Mouse (Mus musculus) neural tube, embryonic 10.5 days (tissue): Measurements from ENCODE around the gene Cilp2.

Experiments
- DNase-seq: peaks from one replicate; pipeline ENCODE4 v3.0.0-alpha.2; 2017; ENCODE audit warnings: low spot score; ENCODE audit errors: extremely low spot score

The Cilp2 gene

DNA sequence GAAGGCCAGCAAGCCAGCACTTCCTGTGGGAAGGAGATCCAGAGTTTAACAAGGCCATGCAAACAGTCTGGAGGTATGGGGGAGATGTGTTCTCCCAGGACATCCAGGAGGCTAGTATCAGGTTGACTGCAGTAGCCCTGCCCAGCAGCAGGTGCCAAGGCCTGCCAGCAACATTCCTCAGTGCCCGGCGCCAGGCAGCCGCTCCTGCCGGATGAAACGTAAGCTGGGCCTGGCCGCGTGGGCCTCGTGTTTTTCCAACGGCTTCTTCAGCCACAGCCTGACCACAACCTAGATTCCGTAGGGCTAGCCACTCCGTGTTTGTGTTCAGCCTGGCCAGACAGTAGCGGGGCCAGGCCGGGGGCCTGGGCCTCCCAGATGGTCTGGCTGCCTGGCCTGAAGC is 12.8 kb downstream of the Cilp2 start:
- no peak for DNase-seq

DNA sequence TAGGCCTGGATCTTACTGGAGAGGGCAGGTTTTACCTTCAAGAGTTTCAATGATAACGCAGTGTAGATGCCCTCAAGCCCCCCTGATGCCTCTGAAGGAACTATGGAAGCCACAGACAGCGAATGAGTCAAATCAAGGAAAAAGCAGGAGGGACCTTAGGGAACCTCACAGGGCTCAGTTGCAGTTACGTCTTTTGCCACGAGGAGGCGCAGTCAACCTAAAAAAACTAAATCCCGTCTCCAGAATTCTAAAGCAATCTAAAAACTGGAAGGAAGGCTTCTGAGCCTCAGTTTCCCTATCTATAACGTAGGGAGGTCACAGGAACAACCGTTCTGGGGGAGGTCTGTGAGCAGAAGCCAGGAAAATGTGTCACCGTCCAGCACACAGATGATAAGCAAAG is 13.3 kb downstream of the Cilp2 start:
- peak; percentile 74 for DNase-seq

DNA sequence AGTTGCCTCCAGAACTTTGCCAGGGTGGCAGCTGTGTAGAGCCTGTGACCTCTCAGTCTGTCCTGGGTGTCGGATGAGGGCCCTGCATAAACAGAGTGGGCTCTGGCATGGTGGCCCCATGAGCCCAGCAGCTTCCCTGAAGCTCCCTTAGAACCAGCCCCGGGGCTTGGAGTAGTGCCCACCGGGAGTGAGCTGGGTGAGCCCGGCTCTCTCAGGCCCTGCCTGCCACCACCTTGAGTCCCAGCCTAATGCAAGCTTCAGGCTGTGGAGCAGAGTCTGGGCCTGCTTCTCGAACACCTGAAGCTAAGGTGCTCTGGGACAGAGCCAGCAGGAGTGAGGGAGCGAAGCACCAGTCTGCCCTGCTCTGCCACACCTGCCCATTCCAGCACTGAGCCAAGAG is 16.6 kb downstream of the Cilp2 start:
- DNase-seq, result no peak

- DNase-seq, result no peak
Measured at GRCm38 (mm10) chr8:69870003-69870765, 17.3 kb downstream of the Cilp2 start.

DNA sequence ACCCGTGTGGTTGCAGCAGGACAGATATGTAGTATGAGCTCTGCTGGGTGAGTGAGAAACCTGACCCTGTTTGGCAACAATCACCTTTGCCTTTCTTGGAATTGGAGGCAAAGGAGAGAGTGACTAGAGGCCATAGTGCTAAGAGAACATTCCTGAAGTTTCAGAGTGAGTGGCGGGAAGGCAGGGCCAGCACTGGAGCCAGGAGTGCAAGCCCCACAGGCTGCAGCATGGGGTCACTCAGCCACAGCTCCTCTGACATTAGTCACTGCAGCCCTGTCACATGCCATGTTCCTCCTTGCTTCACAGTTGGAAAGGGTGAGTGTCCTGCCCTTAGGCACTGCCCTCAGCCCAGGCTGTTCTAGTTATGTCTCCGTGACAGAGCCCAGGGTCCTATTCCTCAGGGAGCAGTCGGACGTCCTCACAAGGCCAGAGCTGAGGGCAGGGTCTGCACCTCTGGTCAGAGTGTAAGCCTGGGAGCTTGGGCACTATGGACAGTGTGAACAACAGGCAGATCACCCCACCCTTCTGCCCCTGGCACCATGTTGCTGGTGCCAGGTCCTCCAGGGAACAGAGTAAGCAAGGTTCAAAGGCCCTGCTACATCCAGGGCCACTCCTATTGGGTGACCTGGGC is 19.7 kb downstream of the Cilp2 start:
- no peak for DNase-seq

GRCm38 (mm10) chr8:69864180-69864579 is 23.3 kb downstream of the Cilp2 start:
- DNase-seq, result no peak

GRCm38 (mm10) chr8:69863387-69864020 is 24.0 kb downstream of the Cilp2 start:
- DNase-seq, result no peak

- DNase-seq, result no peak
Measured at GRCm38 (mm10) chr8:69861251-69861650, 26.2 kb downstream of the Cilp2 start.

DNA sequence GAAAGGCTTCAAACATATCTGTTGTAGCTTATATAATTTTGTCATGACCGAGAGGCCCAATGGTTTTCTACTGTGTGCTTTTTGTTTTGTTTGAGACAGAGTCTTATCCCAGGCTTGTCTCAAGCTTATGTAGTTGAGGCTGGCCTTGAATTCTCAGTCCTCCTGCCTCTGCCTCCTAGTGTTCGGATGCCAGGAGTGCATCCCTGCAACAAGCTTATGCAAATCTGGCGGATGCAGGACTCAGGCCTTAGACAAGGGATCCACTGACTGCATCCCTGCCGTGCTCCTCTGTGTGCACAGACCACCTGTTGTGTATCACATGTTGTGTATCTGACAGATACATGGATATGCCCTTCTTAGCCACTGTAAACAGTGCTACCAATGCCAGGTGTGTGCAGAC is 26.7 kb downstream of the Cilp2 start:
- no peak for DNase-seq

GRCm38 (mm10) chr8:69853869-69854268 is 33.6 kb downstream of the Cilp2 start:
- DNase-seq, result no peak

- no peak for DNase-seq
Measured at GRCm38 (mm10) chr8:69850926-69851506, 36.5 kb downstream of the Cilp2 start.

DNA sequence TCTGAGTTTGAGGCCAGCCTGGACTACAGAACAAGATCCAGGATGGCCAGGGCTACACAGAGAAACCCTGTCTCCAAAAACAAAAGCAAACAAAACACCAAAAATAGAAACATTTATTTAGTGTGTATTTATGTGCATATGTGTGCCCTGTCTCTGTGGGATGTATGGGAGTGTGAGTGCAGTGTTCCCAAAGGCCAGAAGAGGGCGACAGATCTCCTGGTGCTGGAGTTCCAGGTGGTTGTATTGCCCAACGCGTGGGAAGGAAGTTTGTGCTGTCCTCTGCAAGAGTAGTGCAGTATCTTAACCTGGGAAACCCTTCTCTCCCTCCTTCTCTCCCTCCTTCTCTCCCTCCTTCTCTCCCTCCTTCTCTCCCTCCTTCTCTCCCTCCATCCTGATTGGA is 37.6 kb downstream of the Cilp2 start:
- no peak for DNase-seq

DNA sequence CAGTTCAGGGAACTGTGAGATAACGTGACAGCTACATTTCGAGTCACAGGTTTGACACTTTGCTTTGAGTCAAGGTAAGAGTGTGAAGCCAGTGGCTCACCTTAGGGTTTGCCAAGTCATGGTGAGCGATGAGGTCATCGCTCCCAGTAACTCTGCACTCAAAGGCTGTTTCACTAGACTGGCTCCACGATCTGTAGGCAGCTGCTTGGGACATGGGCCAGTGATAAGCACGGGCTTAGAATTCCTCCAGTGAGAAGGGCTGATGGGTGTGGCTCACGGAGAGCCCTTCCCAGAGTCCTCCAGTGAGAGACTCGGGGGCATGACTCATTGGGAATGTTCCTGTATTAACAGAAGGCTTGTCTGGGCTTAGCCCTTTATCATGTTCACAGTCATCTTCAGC is 38.5 kb downstream of the Cilp2 start:
- DNase-seq, result no peak

GRCm38 (mm10) chr8:69847167-69848065 is 40.1 kb downstream of the Cilp2 start:
- no peak for DNase-seq

DNA sequence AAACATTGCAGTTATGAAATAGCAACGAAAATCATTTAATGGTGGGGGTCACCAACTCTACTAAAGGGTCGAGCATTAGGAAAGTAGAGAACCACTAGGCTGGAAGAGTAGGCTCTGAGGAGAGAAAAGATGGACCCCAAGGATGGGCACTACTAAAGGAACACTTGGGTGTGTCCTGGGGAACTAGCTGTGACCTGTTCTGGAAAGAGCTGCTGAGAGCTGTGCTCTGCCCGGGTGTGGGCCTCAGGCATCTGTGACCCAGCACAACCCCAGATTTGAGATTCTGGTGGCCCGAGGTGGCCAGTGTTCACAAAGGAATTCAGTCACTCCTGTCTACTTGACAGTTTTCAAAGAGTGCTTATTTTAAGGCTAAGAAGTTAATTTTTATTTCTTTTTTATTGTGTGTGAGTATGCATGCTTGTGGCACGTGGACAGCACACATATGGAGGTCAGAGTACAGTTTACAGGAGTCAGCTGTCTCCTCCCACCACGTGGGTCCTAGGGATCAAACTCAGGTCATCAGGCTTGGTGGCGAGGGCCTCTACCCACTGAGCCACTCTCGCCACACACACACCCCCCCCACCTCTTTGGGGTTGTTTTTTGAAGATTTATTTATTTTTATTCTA is 50.3 kb downstream of the Cilp2 start:
- DNase-seq, result no peak

GRCm38 (mm10) chr8:69832298-69832853 is 55.1 kb downstream of the Cilp2 start, which contains the start of gene Pbx4:
Gene Pbx4 (plus strand): TSS chr8:69832491.
- peak; percentile 91 for DNase-seq
